Mouse (Mus musculus) MEL (cell line): Measurements from ENCODE around the gene Dhx38. TPM values are rescaled to one million over a fixed set of nuclear protein-coding genes. Genes with fewer than 3 reads are reported as not detected.

ENCODE experiments used
- DNase-seq: peaks from one replicate; pipeline ENCODE4 v3.0.0; 2011; ENCODE audit warnings: low read depth, low spot score
- H3K27ac ChIP-seq: 2 replicates; pipeline ENCODE4 v1.5.1; 2012; ENCODE audit warnings: low read depth, mild to moderate bottlenecking, control low read depth, low read length, moderate library complexity; ENCODE audit not compliant: control insufficient read depth
- H3K27me3 ChIP-seq, 2 experiments: fragments of 150-350 bp in 1 of 2; sonication (generic) in 1 of 2; 2 replicates each; pipeline ENCODE4 v1.6.1; 2012; ENCODE audit warnings: low read length in 2 of 2, mild to moderate bottlenecking in 2 of 2, improper control_type of control experiment in 1 of 2, moderate library complexity in 1 of 2; ENCODE audit not compliant: insufficient read depth in 2 of 2, control insufficient read depth in 1 of 2
- H3K36me3 ChIP-seq, 2 experiments: 2 replicates each; pipeline ENCODE4 v1.6.1; 2012 to 2014; ENCODE audit warnings: low read length in 2 of 2, improper control_type of control experiment in 1 of 2, inconsistent platforms in 1 of 2, mild to moderate bottlenecking in 1 of 2; ENCODE audit not compliant: insufficient read depth in 2 of 2, control insufficient read depth in 1 of 2
- H3K4me1 ChIP-seq, 2 experiments: fragments of 150-350 bp in 1 of 2; sonication (generic) in 1 of 2; 2 replicates each; pipeline ENCODE4 v1.6.1; 2012; ENCODE audit warnings: low read length in 2 of 2, improper control_type of control experiment in 1 of 2, mild to moderate bottlenecking in 1 of 2; ENCODE audit not compliant: insufficient read depth in 2 of 2, control insufficient read depth in 1 of 2
- H3K4me3 ChIP-seq, 2 experiments: fragments of 150-350 bp in 1 of 2; sonication (generic) in 1 of 2; 2 replicates each; pipeline ENCODE4 v1.5.1; 2012; ENCODE audit warnings: low read depth in 2 of 2, low read length in 2 of 2, mild to moderate bottlenecking in 2 of 2, moderate library complexity in 2 of 2, control low read depth in 1 of 2, improper control_type of control experiment in 1 of 2; ENCODE audit not compliant: control insufficient read depth in 1 of 2, insufficient read depth in 1 of 2
- H3K79me2 ChIP-seq: 2 replicates; pipeline ENCODE4 v1.6.1; 2012; ENCODE audit warnings: mild to moderate bottlenecking, low read length, moderate library complexity; ENCODE audit not compliant: control insufficient read depth, poor library complexity, insufficient read depth
- H3K9ac ChIP-seq: 2 replicates; pipeline ENCODE4 v1.6.1; 2012; ENCODE audit warnings: low read depth, mild to moderate bottlenecking, control low read depth, low read length, moderate library complexity; ENCODE audit not compliant: control insufficient read depth, poor library complexity, severe bottlenecking
- H3K9me3 ChIP-seq: fragments of 150-350 bp; sonication (generic); replicated peaks from 2 replicates; pipeline ENCODE4 v1.6.1; 2012; ENCODE audit warnings: mild to moderate bottlenecking, low read length, improper control_type of control experiment, moderate library complexity; ENCODE audit not compliant: insufficient read depth
- BHLHE40 ChIP-seq: IDR thresholded peaks from 2 replicates; pipeline ENCODE4 v1.6.1; 2012; ENCODE audit warnings: low read depth, mild to moderate bottlenecking, inconsistent platforms, low read length, improper control_type of control experiment, borderline replicate concordance
- CHD1 ChIP-seq: IDR thresholded peaks from 2 replicates; pipeline ENCODE4 v1.6.1; 2012; ENCODE audit warnings: low read depth, mild to moderate bottlenecking, inconsistent platforms, low read length, improper control_type of control experiment
- CHD2 ChIP-seq: IDR thresholded peaks from 2 replicates; pipeline ENCODE4 v1.6.1; 2011; ENCODE audit warnings: low read length, improper control_type of control experiment
- CTCF ChIP-seq, 3 experiments: IDR thresholded peaks in 2 of 3; conservative IDR thresholded peaks in 1 of 3; 2 replicates each; pipeline ENCODE4 v1.5.1; 2011 to 2012; ENCODE audit warnings: low read length in 3 of 3, low read depth in 2 of 3, mild to moderate bottlenecking in 2 of 3, improper control_type of control experiment in 1 of 3, inconsistent platforms in 1 of 3, mixed read lengths in 1 of 3, moderate library complexity in 1 of 3; ENCODE audit not compliant: control insufficient read depth in 1 of 3, insufficient read depth in 1 of 3, poor library complexity in 1 of 3, severe bottlenecking in 1 of 3
- ELF1 ChIP-seq: IDR thresholded peaks from 2 replicates; pipeline ENCODE4 v1.6.1; 2014; ENCODE audit warnings: low read depth, mild to moderate bottlenecking, inconsistent platforms, low read length, improper control_type of control experiment, moderate library complexity
- ETS1 ChIP-seq: IDR thresholded peaks from 2 replicates; pipeline ENCODE4 v1.6.1; 2012; ENCODE audit warnings: low read depth, mild to moderate bottlenecking, inconsistent platforms, low read length, improper control_type of control experiment, moderate library complexity
- GABPA ChIP-seq: IDR thresholded peaks from 2 replicates; pipeline ENCODE4 v1.6.1; 2012; ENCODE audit warnings: low read depth, mild to moderate bottlenecking, inconsistent platforms, low read length, improper control_type of control experiment, moderate library complexity
- GATA1 ChIP-seq: IDR thresholded peaks from 2 replicates; pipeline ENCODE4 v1.6.1; 2011; ENCODE audit warnings: low read depth, low read length, improper control_type of control experiment
- JUND ChIP-seq: IDR thresholded peaks from 2 replicates; pipeline ENCODE4 v1.6.1; 2011; ENCODE audit warnings: low read depth, mild to moderate bottlenecking, improper control_type of control experiment, low read length
- MAX ChIP-seq: IDR thresholded peaks from 2 replicates; pipeline ENCODE4 v1.6.1; 2011; ENCODE audit warnings: low read length, improper control_type of control experiment
- MEF2A ChIP-seq: IDR thresholded peaks from 2 replicates; pipeline ENCODE4 v1.6.1; 2014; ENCODE audit warnings: low read depth, mild to moderate bottlenecking, inconsistent platforms, low read length, improper control_type of control experiment; ENCODE audit not compliant: poor library complexity, insufficient replicate concordance, severe bottlenecking; ENCODE audit errors: extremely low read depth
- MXI1 ChIP-seq: IDR thresholded peaks from 2 replicates; pipeline ENCODE4 v1.6.1; 2011; ENCODE audit warnings: mild to moderate bottlenecking, low read depth, low read length, improper control_type of control experiment
- MYB ChIP-seq: IDR thresholded peaks from 2 replicates; pipeline ENCODE4 v1.6.1; 2011; ENCODE audit warnings: mild to moderate bottlenecking, low read depth, low read length, improper control_type of control experiment
- MYC ChIP-seq: IDR thresholded peaks from 2 replicates; pipeline ENCODE4 v1.6.1; 2011; ENCODE audit warnings: low read depth, mild to moderate bottlenecking, low read length, improper control_type of control experiment, moderate library complexity
- NELFE ChIP-seq: IDR thresholded peaks from 2 replicates; pipeline ENCODE4 v1.6.1; 2011; ENCODE audit warnings: low read depth, low read length, improper control_type of control experiment
- NRF1 ChIP-seq: IDR thresholded peaks from 2 replicates; pipeline ENCODE4 v1.6.1; 2014; ENCODE audit warnings: low read depth, mild to moderate bottlenecking, inconsistent platforms, low read length, improper control_type of control experiment, moderate library complexity; ENCODE audit not compliant: poor library complexity, insufficient read depth, severe bottlenecking
- POLR2A ChIP-seq, 2 experiments: IDR thresholded peaks; 2 replicates each; pipeline ENCODE4 v1.6.1; 2011 to 2012; ENCODE audit warnings: low read length in 2 of 2, mild to moderate bottlenecking in 2 of 2, control low read depth in 1 of 2, improper control_type of control experiment in 1 of 2, low read depth in 1 of 2, moderate library complexity in 1 of 2; ENCODE audit not compliant: control insufficient read depth in 1 of 2, insufficient read depth in 1 of 2, poor library complexity in 1 of 2
- POLR2AphosphoS5 ChIP-seq: IDR thresholded peaks from 2 replicates; pipeline ENCODE4 v1.6.1; 2012; ENCODE audit warnings: low read depth, borderline replicate concordance, mild to moderate bottlenecking, inconsistent platforms, low read length, moderate library complexity, mixed read lengths
- RAD21 ChIP-seq: IDR thresholded peaks from 2 replicates; pipeline ENCODE4 v1.6.1; 2011; ENCODE audit warnings: mild to moderate bottlenecking, low read depth, low read length, improper control_type of control experiment
- RCOR1 ChIP-seq: IDR thresholded peaks from 2 replicates; pipeline ENCODE4 v1.6.1; 2012; ENCODE audit warnings: low read depth, mild to moderate bottlenecking, inconsistent platforms, low read length, improper control_type of control experiment
- SIN3A ChIP-seq: IDR thresholded peaks from 2 replicates; pipeline ENCODE4 v1.6.1; 2012; ENCODE audit warnings: low read length, improper control_type of control experiment, inconsistent platforms
- USF1 ChIP-seq: IDR thresholded peaks from 2 replicates; pipeline ENCODE4 v1.6.1; 2014; ENCODE audit warnings: low read depth, mild to moderate bottlenecking, inconsistent platforms, low read length, improper control_type of control experiment, moderate library complexity
- ZC3H11A ChIP-seq: IDR thresholded peaks from 2 replicates; pipeline ENCODE4 v1.6.1; 2012; ENCODE audit warnings: low read depth, mild to moderate bottlenecking, inconsistent platforms, low read length, improper control_type of control experiment
- ZNF384 ChIP-seq: IDR thresholded peaks from 2 replicates; pipeline ENCODE4 v1.6.1; 2012; ENCODE audit warnings: low read depth, mild to moderate bottlenecking, inconsistent platforms, low read length, improper control_type of control experiment
- polyA plus RNA-seq, 2 experiments: library from polyadenylated mRNA; stranded (reverse) in 1 of 2; unstranded in 1 of 2; fragments of >175 nt in 1 of 2; fragments of >200 nt in 1 of 2; gene quantifications; 2 replicates each; pipeline versions ENCODE4 v1.2.1 to v1.2.4; 2012; ENCODE audit warnings: low replicate concordance in 2 of 2, low read depth in 1 of 2; ENCODE audit not compliant: insufficient read length in 2 of 2, insufficient read depth in 1 of 2, missing spikeins in 1 of 2
- total RNA-seq: library from RNA; depleted of rRNA; stranded (reverse); fragments of 300-350 nt; gene quantifications from 2 replicates; pipeline ENCODE4 v1.2.3, GENCODE M21; 2012

Dhx38 gene
- total and polyA plus RNA-seq, 3 experiments, result 43.3 to 72.1 (median 54.6) TPM

GRCm38 (mm10) chr8:109608271-109609152, 42.9 kb upstream of the Dhx38 start, which contains the start of gene Dhodh (continued):
- TF ChIP-seq CTCF (IDR thresholded peaks at IDR 0.05 in 2 of 3, conservative IDR thresholded peaks at IDR 0.05 in 1 of 3; ENCODE audit: control insufficient read depth in 1 of 3, insufficient read depth in 1 of 3, low read depth in 2 of 3, low read length in 3 of 3, poor library complexity in 1 of 3, severe bottlenecking in 1 of 3) (no peak), MEF2A (no peak), GABPA (no peak), NELFE (peak; percentile 86)

GRCm38 (mm10) chr8:109607650-109608049, 42.0 kb upstream of the Dhx38 start:
- Histone ChIP-seq H3K27me3 (no peaks in the 10 kb centered on the region), H3K9ac (peak overlapping the region; percentile 64), H3K36me3 (peaks cover 0 to 15% of the 10 kb centered on the region in 2 experiments; a peak in 2 of 4 replicates), H3K4me3 (peak overlapping the region; percentile 67 to 93), H3K27ac (peak overlapping the region; percentile 45), H3K4me1 (peaks cover 4 to 6% of the 10 kb centered on the region in 2 experiments), H3K9me3 (no peaks in the 10 kb centered on the region), H3K79me2 (peaks cover 6% of the 10 kb centered on the region)
- DNase-seq, result peak; percentile 81
- peak; percentile 97 for TF ChIP-seq BHLHE40
- TF ChIP-seq POLR2AphosphoS5, result no peak
- TF ChIP-seq ETS1, result 0 out of 2 replicates have a peak, but pooled peaks have one; percentile 16
- no peak for TF ChIP-seq MYB
- TF ChIP-seq CHD1, result no peak
- peak; percentile 97 for TF ChIP-seq MYC
- 0 out of 2 replicates have a peak, but pooled peaks have one; percentile 3 for TF ChIP-seq GATA1
- no peak for TF ChIP-seq ZC3H11A
- no peak for TF ChIP-seq POLR2A (IDR thresholded peaks at IDR 0.05; ENCODE audit: control insufficient read depth in 1 of 2, insufficient read depth in 1 of 2, low read depth in 1 of 2, low read length in 2 of 2, poor library complexity in 1 of 2)
- no peak for TF ChIP-seq RCOR1
- TF ChIP-seq USF1, result peak; percentile 77
- no peak for TF ChIP-seq RAD21
- peak; percentile 91 for TF ChIP-seq ZNF384
- peak; percentile 93 for TF ChIP-seq MXI1
- no peak for TF ChIP-seq JUND
- TF ChIP-seq ELF1, result peak; percentile 43; the same call in 1 of the 2 replicates
- TF ChIP-seq SIN3A, result peak; percentile 89
- peak; percentile 92 for TF ChIP-seq MAX
- peak; percentile 50; the same call in 1 of the 2 replicates for TF ChIP-seq NRF1
- no peak for TF ChIP-seq CHD2
- TF ChIP-seq, all 39 proteins: peak for 11
